Mouse (Mus musculus) spleen, postnatal 4 days (tissue): ENCODE results near the gene Vwa5b2.

Source experiments
- DNase-seq, 2 experiments: peaks; one replicate each; pipeline ENCODE4 v3.0.0; 2022; ENCODE audit warnings: low spot score in 2 of 2

Gene Vwa5b2

GRCm38 (mm10) chr16:20589366-20589938 lies at the start of gene Vwa5b2:
Vwa5b2 (plus strand) TSS chr16:20589471.
- DNase-seq: no peak

- no peak for DNase-seq
Observed at GRCm38 (mm10) chr16:20539649-20540048, 49.6 kb upstream of the Vwa5b2 start.

GRCm38 (mm10) chr16:20540438-20540837 lies 48.8 kb upstream of the Vwa5b2 start:
- DNase-seq: no peak

- DNase-seq: no peak
Observed at GRCm38 (mm10) chr16:20545696-20546095, 43.6 kb upstream of the Vwa5b2 start.

GRCm38 (mm10) chr16:20547423-20547822 lies 41.8 kb upstream of the Vwa5b2 start:
- no peak for DNase-seq

GRCm38 (mm10) chr16:20548096-20548948 lies 40.9 kb upstream of the Vwa5b2 start, which contains the start of gene Abcf3:
Abcf3 (plus strand) TSS chr16:20548577.
- peak; percentile 98 for DNase-seq

GRCm38 (mm10) chr16:20549161-20549560 lies 40.1 kb upstream of the Vwa5b2 start:
- no peak for DNase-seq

GRCm38 (mm10) chr16:20551691-20552090 lies 37.6 kb upstream of the Vwa5b2 start:
- no peak for DNase-seq

GRCm38 (mm10) chr16:20552594-20552993 lies 36.7 kb upstream of the Vwa5b2 start:
- no peak for DNase-seq

GRCm38 (mm10) chr16:20555000-20555399 lies 34.3 kb upstream of the Vwa5b2 start:
- DNase-seq: no peak

- DNase-seq: no peak
Observed at GRCm38 (mm10) chr16:20557381-20557780, 31.9 kb upstream of the Vwa5b2 start.

GRCm38 (mm10) chr16:20565075-20565474 lies 24.2 kb upstream of the Vwa5b2 start:
- no peak for DNase-seq

GRCm38 (mm10) chr16:20589939-20590679 lies 838 bp downstream of the Vwa5b2 start:
- DNase-seq: peak in 1 of 2 experiments; percentile 59

GRCm38 (mm10) chr16:20590680-20591038 lies 1.4 kb downstream of the Vwa5b2 start:
- DNase-seq: no peak

GRCm38 (mm10) chr16:20591076-20591705 lies 1.9 kb downstream of the Vwa5b2 start:
- DNase-seq: peak in 1 of 2 experiments; percentile 63

- DNase-seq: no peak
Observed at GRCm38 (mm10) chr16:20595060-20595673, 5.9 kb downstream of the Vwa5b2 start.

GRCm38 (mm10) chr16:20595737-20596136 lies 6.5 kb downstream of the Vwa5b2 start:
- no peak for DNase-seq

- no peak for DNase-seq
Observed at GRCm38 (mm10) chr16:20596687-20597441, 7.6 kb downstream of the Vwa5b2 start.

GRCm38 (mm10) chr16:20600511-20600910 lies 11.2 kb downstream of the Vwa5b2 start:
- no peak for DNase-seq

GRCm38 (mm10) chr16:20604705-20605104 lies 15.4 kb downstream of the Vwa5b2 start:
- DNase-seq: no peak
